In genomic region chr13:85988633-85989032, GRCm38 (mm10) we compare ENCODE assay signal across 21 mouse cellular contexts. TPM values are rescaled to one million over a fixed set of nuclear protein-coding genes. Genes with fewer than 3 reads are reported as not detected.
DNase-seq lines count a peak whose midpoint lies in the region; TF ChIP-seq lines count a peak whose summit lies in the region.
"Had no signal": no experiment of that assay in that cellular context is flagged by ENCODE, and none has a peak within 500 bp of the region (broad histone marks: within the 10 kb centered on the region; RNA-seq: fewer than 3 reads in every experiment).

No protein-coding gene starts in this region.

- H3K4me3 ChIP-seq in ES-E14 (ENCODE audit: insufficient read depth in 1 of 2, low read depth in 1 of 2, low read length in 2 of 2, poor library complexity in 1 of 2, severe bottlenecking in 1 of 2) = no peak overlapping the region
- H3K4me3 ChIP-seq: forebrain, embryonic 12.5 days; heart, embryonic 12.5 days; hindbrain, embryonic 13.5 days; limb, embryonic 13.5 days had no signal

- no peak overlapping the region for H3K27ac ChIP-seq in ES-E14 (ENCODE audit: insufficient read depth, low read depth, low read length, poor library complexity, severe bottlenecking)
- H3K27ac ChIP-seq: forebrain, embryonic 12.5 days; hindbrain, embryonic 13.5 days; kidney, postnatal 0 days; limb, embryonic 13.5 days had no signal

- H3K4me1 ChIP-seq in ES-E14 (ENCODE audit: control insufficient read depth in 2 of 2, insufficient read depth in 2 of 2, low read length in 2 of 2, poor library complexity in 1 of 2) = no peaks in the 10 kb centered on the region
- H3K4me1 ChIP-seq: forebrain, embryonic 12.5 days; heart, embryonic 12.5 days; hindbrain, embryonic 13.5 days; limb, embryonic 13.5 days had no signal

- no peaks in the 10 kb centered on the region for H3K9me3 ChIP-seq in ES-E14 (ENCODE audit: control insufficient read depth, insufficient read depth, low read depth, low read length)
- H3K9me3 ChIP-seq: forebrain, embryonic 12.5 days; heart, embryonic 12.5 days; hindbrain, embryonic 13.5 days; limb, embryonic 13.5 days had no signal

- H3K9ac ChIP-seq in ES-E14 (ENCODE audit: insufficient read depth, low read depth, low read length, poor library complexity, severe bottlenecking) = no peak overlapping the region
- H3K9ac ChIP-seq: forebrain, embryonic 12.5 days; forebrain, postnatal 0 days; heart, embryonic 12.5 days; hindbrain, embryonic 13.5 days; limb, embryonic 13.5 days had no signal

- no peaks in the 10 kb centered on the region for H3K36me3 ChIP-seq in ES-E14 (ENCODE audit: control insufficient read depth, insufficient read depth, low read length, poor library complexity, severe bottlenecking)
- H3K36me3 ChIP-seq: forebrain, embryonic 12.5 days; heart, embryonic 12.5 days; hindbrain, embryonic 13.5 days; limb, embryonic 13.5 days had no signal

- DNase-seq in kidney, adult 9 months = peak; percentile 0
- no peak for DNase-seq in kidney, postnatal 25 days
- DNase-seq in A20 (ENCODE audit: low read depth, low spot score) (peak; percentile 42), ES-E14 (ENCODE audit: low read depth, low spot score) (no peak), R1 (ENCODE audit: low read depth, low spot score) (peak; percentile 13)
- DNase-seq in lung, adult 18-20 months = no peak
- no peak for DNase-seq in ovary, postnatal 10 days (ENCODE audit: low spot score)
- DNase-seq: adrenal gland, postnatal 25 days; cerebellum, adult 11-12 months; cerebellum, adult 9-11 months; forebrain, postnatal 0 days; gastrocnemius, postnatal 25 days; heart, adult 11 months; heart, postnatal 4 days; kidney, adult 18-20 months; lung, postnatal 36 days had no signal

- in situ Hi-C loops in ES-E14 (cut with MboI; ENCODE audit: low sequenced_read_pairs in 2 of 2, unreplicated experiment in 2 of 2) = no loop called here

TF ChIP-seq in ES-E14, 5 proteins besides CTCF, POLR2A, EP300 and RAD21:
- peak; percentile 86 for TF ChIP-seq ZNF384 (IDR thresholded peaks at IDR 0.05; ENCODE audit: low read depth, low read length)
- 0 out of 2 replicates have a peak, but pooled peaks have one; percentile 20 for TF ChIP-seq ZC3H11A (IDR thresholded peaks at IDR 0.05; ENCODE audit: borderline replicate concordance, low read depth, low read length)
- no peak for TF ChIP-seq HCFC1 (IDR thresholded peaks at IDR 0.05; ENCODE audit: borderline replicate concordance, insufficient read depth, low read length)
- no peak for TF ChIP-seq MAFK (IDR thresholded peaks at IDR 0.05; ENCODE audit: insufficient read depth, low read depth, low read length)
- TF ChIP-seq CHD2 (IDR thresholded peaks at IDR 0.05; ENCODE audit: low read depth, low read length) = no peak

RNA-seq across cellular contexts. Expression of gene Cox7c, which starts 58.1 kb away (rescaled TPM):
- 1,263 and 1,354 TPM in 2 replicates for total RNA-seq in ES-E14 (2012; rRNA removed)

Comparison
In these comparisons a context has a peak if more than half of its experiments do, and no peak if none do; other contexts are left out.
1. DNase-seq: peak in kidney, adult 9 months (single experiment), A20 (single experiment) and R1 (single experiment); none in kidney, postnatal 25 days (0 of 2), ES-E14 (single experiment), lung, adult 18-20 months (0 of 2) and ovary, postnatal 10 days (single experiment).